Mouse (Mus musculus) myocyte (in vitro differentiated cells): ENCODE measurements around the gene D6Wsu163e.

Experiments used
- CEBPB ChIP-seq: IDR thresholded peaks from 2 replicates; pipeline ENCODE4 v1.6.1; 2011; ENCODE audit warnings: mild to moderate bottlenecking, moderate library complexity; ENCODE audit not compliant: poor library complexity, insufficient read depth, severe bottlenecking
- E2F4 ChIP-seq: IDR thresholded peaks from one replicate; pipeline ENCODE4 v1.6.1; 2011; ENCODE audit warnings: mild to moderate bottlenecking, control low read depth, moderate library complexity; ENCODE audit not compliant: insufficient read depth
- MAX ChIP-seq: IDR thresholded peaks from one replicate; pipeline ENCODE4 v1.6.1; 2011; ENCODE audit warnings: low read depth, mild to moderate bottlenecking, control low read depth
- MYOD1 ChIP-seq, 3 experiments: IDR thresholded peaks; one replicate each; pipeline ENCODE4 v1.6.1; 2011; ENCODE audit warnings: control low read depth in 2 of 3, low read depth in 2 of 3, mild to moderate bottlenecking in 2 of 3, moderate library complexity in 1 of 3; ENCODE audit not compliant: insufficient read length in 2 of 3, control insufficient read depth in 1 of 3
- MYOG ChIP-seq, 3 experiments: IDR thresholded peaks; one replicate each; pipeline ENCODE4 v1.6.1; 2011; ENCODE audit warnings: control low read depth in 2 of 3, low read depth in 2 of 3, mild to moderate bottlenecking in 2 of 3; ENCODE audit not compliant: insufficient read length in 2 of 3, control insufficient read depth in 1 of 3, insufficient read depth in 1 of 3
- POLR2A ChIP-seq: IDR thresholded peaks from one replicate; pipeline ENCODE4 v1.6.1; 2011; ENCODE audit warnings: low read depth, mild to moderate bottlenecking, control low read depth, moderate library complexity; ENCODE audit not compliant: insufficient read length
- POLR2AphosphoS2 ChIP-seq: IDR thresholded peaks from one replicate; pipeline ENCODE4 v1.6.1; 2011; ENCODE audit warnings: low read depth, control low read depth; ENCODE audit not compliant: insufficient read length
- REST ChIP-seq: IDR thresholded peaks from one replicate; pipeline ENCODE4 v1.6.1; 2011; ENCODE audit warnings: mild to moderate bottlenecking, control low read depth, moderate library complexity; ENCODE audit not compliant: insufficient read depth, insufficient read length
- SRF ChIP-seq: IDR thresholded peaks from one replicate; pipeline ENCODE4 v1.6.1; 2011; ENCODE audit warnings: low read depth; ENCODE audit not compliant: control insufficient read depth, insufficient read length
- TCF12 ChIP-seq: IDR thresholded peaks from one replicate; pipeline ENCODE4 v1.6.1; 2011; ENCODE audit warnings: mild to moderate bottlenecking, control low read depth; ENCODE audit not compliant: poor library complexity, insufficient read depth, severe bottlenecking
- TCF3 ChIP-seq: IDR thresholded peaks from one replicate; pipeline ENCODE4 v1.6.1; 2011; ENCODE audit warnings: low read depth, control low read depth; ENCODE audit not compliant: insufficient read length
- USF1 ChIP-seq: IDR thresholded peaks from one replicate; pipeline ENCODE4 v1.6.1; 2011; ENCODE audit warnings: low read depth, mild to moderate bottlenecking, control low read depth, moderate library complexity

DNA sequence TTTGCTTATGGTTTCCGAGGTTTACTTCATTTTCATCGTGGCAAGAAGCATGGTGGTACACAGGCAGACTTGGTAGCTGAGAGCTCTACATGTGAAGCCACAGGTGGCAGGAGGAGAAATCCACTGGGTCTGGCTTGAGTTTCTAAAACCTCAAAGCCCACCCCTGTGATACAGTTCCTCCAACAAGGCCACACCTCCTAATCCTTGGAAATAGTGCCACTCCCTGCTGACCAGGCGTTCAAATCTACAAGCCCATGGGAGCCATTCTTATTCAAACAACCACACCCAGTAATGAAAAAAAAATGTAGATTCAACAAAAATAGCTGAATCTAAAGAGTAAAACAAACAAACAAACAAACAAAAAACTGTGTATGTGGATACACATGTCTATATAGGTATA, 65.9 kb downstream of the D6Wsu163e start:
- TF ChIP-seq POLR2AphosphoS2: no peak
- TF ChIP-seq MAX: no peak
- no peak for TF ChIP-seq TCF12
- TF ChIP-seq MYOD1 (IDR thresholded peaks at IDR 0.05; ENCODE audit: control insufficient read depth in 1 of 3, insufficient read length in 2 of 3, low read depth in 2 of 3): no peak
- TF ChIP-seq USF1: no peak
- TF ChIP-seq POLR2A: no peak
- no peak for TF ChIP-seq E2F4
- no peak for TF ChIP-seq MYOG (IDR thresholded peaks at IDR 0.05; ENCODE audit: control insufficient read depth in 1 of 3, insufficient read depth in 1 of 3, insufficient read length in 2 of 3, low read depth in 2 of 3)
- TF ChIP-seq SRF: no peak
- TF ChIP-seq CEBPB: no peak
- no peak for TF ChIP-seq REST
- TF ChIP-seq TCF3: no peak
